Mouse (Mus musculus) forebrain, embryonic 10.5 days (tissue): Measurements from ENCODE around the gene Tmem62. TPM values are rescaled to one million over a fixed set of nuclear protein-coding genes. Genes with fewer than 3 reads are reported as not detected.
A peak's percentile ranks its signal among the peaks of the same experiment; 100 is the strongest.
"Not testable (repeated sequence)": the region's sequence is repeated elsewhere in the genome, so short reads cannot be mapped to it uniquely, and the experiment has no call there.

Source experiments
- DNase-seq: peaks from one replicate; pipeline ENCODE4 v3.0.0-alpha.2; 2017; ENCODE audit warnings: low spot score; ENCODE audit errors: extremely low spot score
- H3K27ac ChIP-seq: fragments of 300-500 bp; sonication (generic); 2 replicates; pipeline ENCODE4 v1.5.1; 2016; ENCODE audit warnings: mild to moderate bottlenecking
- H3K27me3 ChIP-seq: fragments of 300-500 bp; sonication (generic); 2 replicates; pipeline ENCODE4 v1.6.1; 2016; ENCODE audit warnings: mild to moderate bottlenecking; ENCODE audit not compliant: poor library complexity, severe bottlenecking
- H3K36me3 ChIP-seq: fragments of 300-500 bp; sonication (generic); replicated peaks from 2 replicates; pipeline ENCODE4 v1.6.1; 2016; ENCODE audit warnings: mild to moderate bottlenecking, moderate library complexity
- H3K4me1 ChIP-seq: fragments of 300-500 bp; sonication (generic); 2 replicates; pipeline ENCODE4 v1.6.1; 2016
- H3K4me3 ChIP-seq: fragments of 300-500 bp; sonication (generic); 2 replicates; pipeline ENCODE4 v1.5.1; 2016; ENCODE audit warnings: mild to moderate bottlenecking, moderate library complexity
- H3K9me3 ChIP-seq: fragments of 300-500 bp; sonication (generic); 2 replicates; pipeline ENCODE4 v1.6.1; 2016; ENCODE audit warnings: mild to moderate bottlenecking, moderate library complexity
- WGBS: fragments of 180-500 bp; shearing (Covaris S2); methylation state at CpG from one replicate; pipeline ENCODE4 v1.1.7; 2016; 5-methylcytosine and 5-hydroxymethylcytosine counted together
- polyA plus RNA-seq: library from polyadenylated mRNA; unstranded; fragments of >200 nt; fragmentation: Nextera tagmentation; extraction: Ambion mirVana; gene quantifications from 2 replicates; pipeline ENCODE4 v1.2.1, GENCODE M21; 2016

Gene Tmem62
- polyA plus RNA-seq, 1 experiment from 2014 or later, result 2.0 TPM

- no peaks in the 10 kb centered on the region for H3K9me3 ChIP-seq
- no peaks in the 10 kb centered on the region for H3K36me3 ChIP-seq
- H3K4me1 ChIP-seq, result peaks cover 12% of the 10 kb centered on the region
- H3K4me3 ChIP-seq, result no peak overlapping the region
- no peak overlapping the region for H3K27ac ChIP-seq
- H3K27me3 ChIP-seq, result no peaks in the 10 kb centered on the region
- WGBS, result 88% methylated on average over 7 of the region's 7 CpGs
- no peak for DNase-seq
Observed at GRCm38 (mm10) chr2:121004018-121004811, 27.4 kb downstream of the Tmem62 start.

DNA sequence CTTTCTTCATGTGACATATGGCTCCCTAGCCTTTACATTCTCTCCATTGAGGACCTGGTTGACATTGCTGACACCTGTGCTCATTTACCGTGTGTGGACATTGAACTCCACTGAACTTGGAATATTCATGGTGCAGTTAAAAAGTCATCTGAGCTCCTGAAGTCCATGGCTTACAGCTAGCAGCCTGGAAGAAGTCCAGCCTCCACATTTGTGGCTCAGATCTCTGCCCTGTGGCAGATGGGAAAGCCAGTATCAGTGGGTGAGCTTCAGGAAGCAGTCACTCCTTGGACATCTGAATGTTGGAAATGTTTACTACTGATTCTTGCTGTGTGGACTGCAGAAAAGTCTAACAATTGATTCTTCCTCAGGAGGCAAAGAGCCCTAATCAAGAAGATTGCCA is 30.2 kb downstream of the Tmem62 start:
- Histone ChIP-seq H3K4me3 (no peak overlapping the region), H3K36me3 (peaks cover 3% of the 10 kb centered on the region; the same call in 1 of the 2 replicates), H3K27ac (no peak overlapping the region), H3K27me3 (no peaks in the 10 kb centered on the region), H3K9me3 (no peaks in the 10 kb centered on the region), H3K4me1 (peaks cover 17% of the 10 kb centered on the region)
- no peak for DNase-seq
- WGBS, result 89% methylated on average over 1 of the region's 1 CpGs

DNA sequence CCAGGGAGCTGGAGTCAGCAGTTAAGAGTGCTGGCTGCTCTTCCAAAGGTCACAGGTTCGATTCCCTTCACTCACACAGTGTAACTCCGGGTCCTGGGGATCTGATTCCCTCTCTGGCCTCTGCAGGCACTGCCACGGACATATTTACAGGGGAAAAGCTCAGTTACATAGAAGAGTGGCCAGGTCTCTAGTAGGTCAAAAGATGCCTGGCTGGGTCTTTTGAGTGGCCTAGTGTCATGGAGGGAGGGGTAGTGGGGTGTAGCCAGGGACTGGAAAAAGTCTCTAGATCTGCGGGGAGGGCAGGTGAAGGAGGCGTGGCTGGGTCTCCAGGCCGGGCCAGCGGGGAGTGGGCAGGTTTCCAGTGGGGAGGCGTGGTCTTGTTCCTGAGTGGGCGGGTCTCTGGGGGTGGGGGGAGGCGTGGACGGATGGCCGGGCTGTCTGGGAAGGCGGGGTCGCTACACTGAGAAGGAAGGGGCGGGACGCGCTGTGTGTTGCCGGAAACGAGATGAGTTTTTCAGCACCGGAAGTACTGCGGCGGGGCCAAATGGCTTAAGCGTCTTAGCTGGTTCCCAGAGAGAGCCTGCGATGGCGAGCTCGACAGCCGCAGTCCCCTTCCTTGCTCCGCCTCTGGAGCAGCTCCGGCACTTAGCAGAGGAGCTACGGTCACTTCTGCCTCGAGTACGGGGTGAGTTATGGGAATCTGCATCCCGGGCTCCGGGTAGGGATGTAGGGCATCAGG is 31.3 kb downstream of the Tmem62 start, which contains the start of gene Ccndbp1:
TSS of gene Ccndbp1 (plus strand) at position 479 of the 739 bp plus-strand sequence.
- Histone ChIP-seq H3K36me3 (peaks cover 9% of the 10 kb centered on the region), H3K27me3 (no peaks in the 10 kb centered on the region), H3K4me3 (peak within 1 kb of the TSS; percentile 66), H3K4me1 (peaks cover 17% of the 10 kb centered on the region), H3K9me3 (no peaks in the 10 kb centered on the region), H3K27ac (peak within 1 kb of the TSS; percentile 79)
- DNase-seq, result peak; percentile 92
- WGBS, result 2% methylated on average over 34 of the region's 34 CpGs

DNA sequence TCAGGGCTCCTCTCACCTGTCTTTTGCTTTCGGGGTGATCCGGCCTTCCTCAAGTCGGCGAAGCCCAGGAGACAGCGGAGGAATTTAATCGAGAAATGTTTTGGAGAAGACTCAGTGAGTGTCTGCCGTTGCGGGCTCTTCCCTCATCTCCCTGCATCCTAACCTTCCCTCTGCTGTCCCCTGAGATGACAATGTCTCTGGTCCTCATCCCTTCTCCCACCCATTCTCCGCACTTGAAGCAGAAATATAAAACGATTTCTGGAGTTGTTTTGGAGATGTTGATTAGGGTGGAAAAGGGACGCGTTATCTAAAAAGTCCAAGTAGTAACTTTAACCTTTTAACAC is 31.8 kb downstream of the Tmem62 start:
- DNase-seq, result no peak
- peak overlapping the region; percentile 66 for H3K4me3 ChIP-seq
- peak overlapping the region; percentile 79 for H3K27ac ChIP-seq
- 1% methylated on average over 12 of the region's 12 CpGs for WGBS
- peaks cover 17% of the 10 kb centered on the region for H3K4me1 ChIP-seq
- H3K27me3 ChIP-seq, result no peaks in the 10 kb centered on the region
- no peaks in the 10 kb centered on the region for H3K9me3 ChIP-seq
- H3K36me3 ChIP-seq, result peaks cover 11% of the 10 kb centered on the region

DNA sequence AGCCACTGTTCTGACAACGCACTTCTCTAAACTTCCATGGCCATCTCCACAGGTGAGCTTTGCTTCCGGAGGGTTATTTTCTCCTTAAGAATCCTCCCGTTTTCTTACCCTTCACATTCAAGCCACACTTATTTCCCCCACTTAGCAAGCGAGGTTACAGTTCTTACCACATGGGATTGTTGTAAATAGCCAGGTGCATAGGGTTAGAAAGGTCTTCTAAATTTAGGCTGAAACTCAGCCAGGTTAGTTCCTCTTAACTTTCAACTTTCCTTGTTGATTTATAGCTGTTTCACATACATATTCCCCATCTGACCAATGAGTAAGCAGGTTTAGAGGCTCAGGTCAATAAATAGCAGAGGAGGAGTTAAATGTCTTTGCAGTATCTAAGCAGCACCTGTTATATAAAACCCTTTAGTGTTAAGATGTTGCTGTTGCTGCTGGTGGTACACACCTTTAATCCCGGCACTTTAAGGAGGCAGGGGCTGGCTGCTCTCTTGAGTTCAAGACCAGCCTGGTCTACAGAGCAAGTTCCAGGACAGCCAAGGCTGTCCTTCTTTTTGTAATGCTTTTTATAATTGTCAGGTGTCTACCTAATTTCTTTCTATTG is 32.4 kb downstream of the Tmem62 start:
- H3K27me3 ChIP-seq, result no peaks in the 10 kb centered on the region
- DNase-seq, result no peak
- WGBS, result 28% methylated on average over 5 of the region's 5 CpGs

DNA sequence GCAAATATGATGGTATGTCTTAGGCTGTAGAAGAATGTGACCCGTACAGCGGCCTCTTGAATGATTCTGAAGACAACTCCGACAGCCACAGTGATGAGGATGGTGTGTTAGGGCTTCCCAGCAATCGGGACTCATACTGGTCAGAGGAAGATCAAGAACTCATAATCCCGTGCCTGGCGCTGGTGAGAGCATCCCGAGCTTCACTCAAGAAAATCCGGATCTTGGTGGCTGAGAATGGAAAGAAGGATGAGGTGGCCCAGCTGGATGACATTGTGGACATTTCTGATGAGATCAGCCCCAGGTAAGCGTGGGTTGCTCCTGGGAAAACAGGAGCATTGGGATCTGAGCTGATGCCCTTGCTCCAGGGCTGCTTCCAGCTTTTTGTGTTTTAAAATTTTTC is 35.9 kb downstream of the Tmem62 start:
- no peak for DNase-seq
- H3K36me3 ChIP-seq, result peaks cover 26% of the 10 kb centered on the region
- 93% methylated on average over 9 of the region's 9 CpGs for WGBS

More for the DNA sequence above, 32.4 kb downstream of the Tmem62 start:
- H3K4me3 ChIP-seq, result peak overlapping the region; percentile 66
- peaks cover 12% of the 10 kb centered on the region for H3K36me3 ChIP-seq
- H3K27ac ChIP-seq, result no peak overlapping the region
- H3K9me3 ChIP-seq, result no peaks in the 10 kb centered on the region
- peaks cover 17% of the 10 kb centered on the region for H3K4me1 ChIP-seq

GRCm38 (mm10) chr2:121015507-121015906 is 38.7 kb downstream of the Tmem62 start:
- DNase-seq, result no peak
- Histone ChIP-seq H3K4me1 (no peaks in the 10 kb centered on the region), H3K27ac (no peak overlapping the region), H3K36me3 (peaks cover 31% of the 10 kb centered on the region), H3K27me3 (no peaks in the 10 kb centered on the region), H3K4me3 (no peak overlapping the region), H3K9me3 (no peaks in the 10 kb centered on the region)
- WGBS, result 82% methylated on average over 2 of the region's 2 CpGs

More for the DNA sequence above, 35.9 kb downstream of the Tmem62 start:
- Histone ChIP-seq H3K27ac (no peak overlapping the region), H3K4me3 (no peak overlapping the region), H3K9me3 (no peaks in the 10 kb centered on the region), H3K27me3 (no peaks in the 10 kb centered on the region), H3K4me1 (peaks cover 16% of the 10 kb centered on the region)

DNA sequence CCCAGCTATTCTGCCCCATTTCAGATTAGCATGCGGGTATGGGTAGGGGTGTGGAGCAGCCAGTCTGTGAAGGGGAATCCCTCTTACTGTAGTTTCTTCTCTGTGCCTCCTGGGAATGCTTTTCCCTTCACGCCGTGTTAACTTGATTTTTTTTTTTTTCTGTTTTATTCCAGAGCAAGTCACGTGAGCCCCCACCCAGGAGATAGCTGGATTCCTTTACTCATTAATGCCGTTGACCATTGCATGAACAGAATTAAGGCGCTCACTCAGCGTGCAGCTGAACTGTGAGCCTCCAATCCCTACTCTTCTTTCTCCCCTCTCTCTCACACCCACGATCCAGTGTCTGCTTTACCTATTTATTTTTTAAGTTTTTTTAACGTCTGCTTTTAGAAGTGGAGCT is 39.4 kb downstream of the Tmem62 start:
- Histone ChIP-seq H3K4me3 (no peak overlapping the region), H3K36me3 (peaks cover 31% of the 10 kb centered on the region), H3K4me1 (no peaks in the 10 kb centered on the region), H3K27me3 (no peaks in the 10 kb centered on the region), H3K27ac (no peak overlapping the region), H3K9me3 (no peaks in the 10 kb centered on the region)
- DNase-seq, result no peak
- WGBS, result 90% methylated on average over 9 of the region's 9 CpGs

GRCm38 (mm10) chr2:121017151-121017550 is 40.3 kb downstream of the Tmem62 start:
- no peak overlapping the region for H3K27ac ChIP-seq
- H3K9me3 ChIP-seq, result no peaks in the 10 kb centered on the region
- 95% methylated on average over 1 of the region's 1 CpGs for WGBS
- DNase-seq, result no peak
- peaks cover 28% of the 10 kb centered on the region for H3K36me3 ChIP-seq
- H3K27me3 ChIP-seq, result no peaks in the 10 kb centered on the region
- H3K4me3 ChIP-seq, result no peak overlapping the region
- no peaks in the 10 kb centered on the region for H3K4me1 ChIP-seq

DNA sequence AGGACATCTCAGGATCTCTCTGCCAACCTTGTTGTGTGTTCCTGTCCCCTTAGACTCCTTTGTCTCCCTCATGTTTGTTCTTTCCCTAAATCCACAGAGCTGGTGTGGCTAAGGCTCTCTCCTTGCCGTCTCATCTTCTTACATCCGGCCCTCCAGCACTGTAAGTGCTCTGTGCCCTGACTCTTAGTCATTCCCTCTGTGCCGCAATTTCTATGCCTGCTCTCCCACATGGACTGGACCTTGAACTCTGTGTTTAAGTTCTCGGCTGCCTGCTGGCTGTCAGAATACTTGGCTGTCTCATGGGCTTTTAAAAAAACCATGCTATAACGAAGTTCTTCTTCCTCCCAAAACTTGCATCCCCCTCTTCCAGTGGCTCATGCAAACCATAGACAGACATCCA is 46.1 kb downstream of the Tmem62 start:
- Histone ChIP-seq H3K36me3 (peaks cover 2% of the 10 kb centered on the region), H3K9me3 (no peaks in the 10 kb centered on the region), H3K4me3 (no peak overlapping the region), H3K27me3 (no peaks in the 10 kb centered on the region), H3K4me1 (no peaks in the 10 kb centered on the region), H3K27ac (no peak overlapping the region)
- no peak for DNase-seq
- WGBS, result 83% methylated on average over 5 of the region's 5 CpGs

GRCm38 (mm10) chr2:121036733-121037341 is 60.0 kb downstream of the Tmem62 start, which contains the start of gene Epb42:
Epb42 (minus strand) TSS chr2:121037072.
- Histone ChIP-seq H3K27me3 (no peaks in the 10 kb centered on the region), H3K9me3 (no peaks in the 10 kb centered on the region), H3K4me1 (no peaks in the 10 kb centered on the region), H3K4me3 (peak within 1 kb of the TSS; percentile 16; the same call in 1 of the 2 replicates), H3K36me3 (no peaks in the 10 kb centered on the region), H3K27ac (peak within 1 kb of the TSS; percentile 7; the same call in 1 of the 2 replicates)
- WGBS, result 75% methylated on average over 5 of the region's 5 CpGs
- no peak for DNase-seq

- not testable (repeated sequence) for H3K27ac ChIP-seq, H3K4me3 ChIP-seq, H3K9me3 ChIP-seq, H3K27me3 ChIP-seq, H3K4me1 ChIP-seq, H3K36me3 ChIP-seq, DNase-seq
- 74% methylated on average over 1 of the region's 1 CpGs for WGBS
Observed at GRCm38 (mm10) chr2:121038851-121039250, 62.0 kb downstream of the Tmem62 start.
